Mouse (Mus musculus) G1E (cell line): ENCODE data around the gene Baiap2.

ENCODE experiments used
- CTCF ChIP-seq: IDR thresholded peaks from 2 replicates; pipeline ENCODE4 v1.5.1; 2012; ENCODE audit warnings: low read depth, low read length, inconsistent platforms, mixed read lengths
- POLR2AphosphoS5 ChIP-seq: IDR thresholded peaks from 2 replicates; pipeline ENCODE4 v1.6.1; 2012; ENCODE audit warnings: low read depth, low read length, inconsistent platforms; ENCODE audit not compliant: insufficient replicate concordance
- TAL1 ChIP-seq: conservative IDR thresholded peaks from 2 replicates; pipeline ENCODE4 v1.6.1; 2012; ENCODE audit warnings: low read depth, low read length, inconsistent platforms, mixed read lengths

DNA sequence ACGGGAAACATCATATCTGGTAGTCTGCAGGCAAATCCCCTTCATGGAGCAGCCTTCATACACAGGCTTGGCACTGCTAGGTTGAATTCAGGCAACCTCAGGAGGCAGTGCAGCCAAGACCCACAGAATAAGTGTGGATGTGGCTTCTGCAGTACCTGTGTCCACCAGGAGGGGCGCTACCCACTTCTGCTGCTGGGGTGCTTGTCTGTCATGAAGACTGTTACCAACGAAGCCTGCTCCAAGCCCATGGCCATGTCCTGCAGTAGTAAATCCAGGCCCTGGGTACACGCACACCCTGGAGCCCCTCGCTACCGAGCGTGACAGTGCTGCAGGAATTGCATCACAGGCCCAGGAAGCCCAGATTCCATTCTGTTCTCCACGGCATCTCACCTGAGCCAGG lies 22.7 kb upstream of the Baiap2 start:
- TF ChIP-seq CTCF (peak; percentile 95), TAL1 (no peak), POLR2AphosphoS5 (no peak)
